Comparison of ENCODE assay signal across 14 mouse cellular contexts in genomic region chr9:46898120-46898519, GRCm38 (mm10).
"Had no signal": no experiment of that assay in that cellular context is flagged by ENCODE, and none has a peak within 500 bp of the region (broad histone marks: within the 10 kb centered on the region; RNA-seq: fewer than 3 reads in every experiment).

No protein-coding gene starts in this region.

- H3K4me1 ChIP-seq: liver, embryonic 15.5 days; midbrain, embryonic 13.5 days had no signal

- H3K36me3 ChIP-seq: kidney, embryonic 15.5 days; limb, embryonic 10.5 days; liver, embryonic 15.5 days; midbrain, embryonic 13.5 days; neural tube, embryonic 15.5 days had no signal

- H3K9me3 ChIP-seq: kidney, embryonic 15.5 days; limb, embryonic 10.5 days; liver, embryonic 15.5 days; midbrain, embryonic 13.5 days; neural tube, embryonic 15.5 days had no signal

- ATAC-seq: intestine, embryonic 16.5 days; lung, postnatal 0 days; midbrain, embryonic 13.5 days had no signal

- DNase-seq: kidney, adult 2 months; kidney, postnatal 14 days; lung, adult 2 months; lung, postnatal 36 days; right cerebral cortex, adult 18-20 months; right cerebral cortex, postnatal 25 days had no signal

- H3K27ac ChIP-seq: kidney, embryonic 15.5 days; limb, embryonic 10.5 days; liver, embryonic 15.5 days; midbrain, embryonic 13.5 days; neural tube, embryonic 15.5 days had no signal

- H3K27me3 ChIP-seq: kidney, embryonic 15.5 days; liver, embryonic 15.5 days; midbrain, embryonic 13.5 days; neural tube, embryonic 15.5 days had no signal

- H3K4me3 ChIP-seq: kidney, embryonic 15.5 days; limb, embryonic 10.5 days; liver, embryonic 15.5 days; midbrain, embryonic 13.5 days; myocyte; neural tube, embryonic 15.5 days had no signal
